Mouse (Mus musculus): ENCODE results near the gene Spata31d1a. TPM values are rescaled to one million over a fixed set of nuclear protein-coding genes. Genes with fewer than 3 reads are reported as not detected.
"Not testable (repeated sequence)": the region's sequence is repeated elsewhere in the genome, so short reads cannot be mapped to it uniquely, and the experiment has no call there.

Spata31d1a gene
- total RNA-seq, 2 experiments from 2014 or later, result 0.28 TPM; not detected in 1

GRCm38 (mm10) chr13:59711984-59712383, 1.9 kb upstream of the Spata31d1a start, which contains the start of gene Spata31d1b:
Spata31d1b (plus strand) TSS chr13:59712284.
- not testable (repeated sequence) for ATAC-seq (replicated peaks; ENCODE audit: low FRiP score, low TSS enrichment, poor library complexity, severe bottlenecking)

- ATAC-seq (replicated peaks; ENCODE audit: low FRiP score, low TSS enrichment, poor library complexity, severe bottlenecking), result no peak
Observed at GRCm38 (mm10) chr13:59704562-59704961, 5.6 kb downstream of the Spata31d1a start.

GRCm38 (mm10) chr13:59703514-59703913, 6.6 kb downstream of the Spata31d1a start:
- no peak for ATAC-seq (replicated peaks; ENCODE audit: low FRiP score, low TSS enrichment, poor library complexity, severe bottlenecking)

GRCm38 (mm10) chr13:59700137-59700536, 10.0 kb downstream of the Spata31d1a start:
- ATAC-seq (replicated peaks; ENCODE audit: low FRiP score, low TSS enrichment, poor library complexity, severe bottlenecking), result not testable (repeated sequence)

- ATAC-seq (replicated peaks; ENCODE audit: low FRiP score, low TSS enrichment, poor library complexity, severe bottlenecking), result no peak
Observed at GRCm38 (mm10) chr13:59699131-59699530, 11.0 kb downstream of the Spata31d1a start.

GRCm38 (mm10) chr13:59695781-59696180, 14.3 kb downstream of the Spata31d1a start:
- no peak for ATAC-seq (replicated peaks; ENCODE audit: low FRiP score, low TSS enrichment, poor library complexity, severe bottlenecking)

- ATAC-seq (replicated peaks; ENCODE audit: low FRiP score, low TSS enrichment, poor library complexity, severe bottlenecking), result no peak
Observed at GRCm38 (mm10) chr13:59694008-59694407, 16.1 kb downstream of the Spata31d1a start, which contains the start of gene 4921517D22Rik. 4921517D22Rik (minus strand) TSS chr13:59694108.

- ATAC-seq (replicated peaks; ENCODE audit: low FRiP score, low TSS enrichment, poor library complexity, severe bottlenecking), result no peak
Observed at GRCm38 (mm10) chr13:59691478-59691877, 18.7 kb downstream of the Spata31d1a start.

- no peak for ATAC-seq (replicated peaks; ENCODE audit: low FRiP score, low TSS enrichment, poor library complexity, severe bottlenecking)
Observed at GRCm38 (mm10) chr13:59690576-59690975, 19.6 kb downstream of the Spata31d1a start.

GRCm38 (mm10) chr13:59689843-59690242, 20.3 kb downstream of the Spata31d1a start:
- peak; percentile 23 for ATAC-seq (replicated peaks; ENCODE audit: low FRiP score, low TSS enrichment, poor library complexity, severe bottlenecking)

GRCm38 (mm10) chr13:59689313-59689712, 20.8 kb downstream of the Spata31d1a start:
- ATAC-seq (replicated peaks; ENCODE audit: low FRiP score, low TSS enrichment, poor library complexity, severe bottlenecking), result peak; percentile 74

GRCm38 (mm10) chr13:59688338-59688770, 21.8 kb downstream of the Spata31d1a start:
- no peak for ATAC-seq (replicated peaks; ENCODE audit: low FRiP score, low TSS enrichment, poor library complexity, severe bottlenecking)

- no peak for ATAC-seq (replicated peaks; ENCODE audit: low FRiP score, low TSS enrichment, poor library complexity, severe bottlenecking)
Observed at GRCm38 (mm10) chr13:59685236-59685635, 24.9 kb downstream of the Spata31d1a start.

GRCm38 (mm10) chr13:59682629-59683028, 27.5 kb downstream of the Spata31d1a start:
- ATAC-seq (replicated peaks; ENCODE audit: low FRiP score, low TSS enrichment, poor library complexity, severe bottlenecking), result peak; percentile 91

- no peak for ATAC-seq (replicated peaks; ENCODE audit: low FRiP score, low TSS enrichment, poor library complexity, severe bottlenecking)
Observed at GRCm38 (mm10) chr13:59679908-59680307, 30.2 kb downstream of the Spata31d1a start.

GRCm38 (mm10) chr13:59679306-59679705, 30.8 kb downstream of the Spata31d1a start:
- no peak for ATAC-seq (replicated peaks; ENCODE audit: low FRiP score, low TSS enrichment, poor library complexity, severe bottlenecking)

- no peak; the same call in 1 of the 2 replicates for ATAC-seq (replicated peaks; ENCODE audit: low FRiP score, low TSS enrichment, poor library complexity, severe bottlenecking)
Observed at GRCm38 (mm10) chr13:59676316-59677229, 33.6 kb downstream of the Spata31d1a start.

GRCm38 (mm10) chr13:59675151-59676011, 34.7 kb downstream of the Spata31d1a start, which contains the start of gene Golm1:
Golm1 (minus strand) TSS chr13:59675811.
- peak; percentile 68 for ATAC-seq (replicated peaks; ENCODE audit: low FRiP score, low TSS enrichment, poor library complexity, severe bottlenecking)

- ATAC-seq (replicated peaks; ENCODE audit: low FRiP score, low TSS enrichment, poor library complexity, severe bottlenecking), result no peak
Observed at GRCm38 (mm10) chr13:59674761-59675150, 35.4 kb downstream of the Spata31d1a start.

GRCm38 (mm10) chr13:59674215-59674614, 35.9 kb downstream of the Spata31d1a start:
- ATAC-seq (replicated peaks; ENCODE audit: low FRiP score, low TSS enrichment, poor library complexity, severe bottlenecking), result no peak
